Mouse (Mus musculus) mouse trophoblast stem cell (cell line): ENCODE measurements around the gene Lrcol1.

Experiments
- in situ Hi-C, 2 experiments: fragments of 300-500 bp; cut with MseI, MboI; formaldehyde crosslinking; loops; 2 replicates in 1 of 2; 3 replicates in 1 of 2; pipeline ENCODE4 v1.15.1; 2025

The Lrcol1 gene

DNA sequence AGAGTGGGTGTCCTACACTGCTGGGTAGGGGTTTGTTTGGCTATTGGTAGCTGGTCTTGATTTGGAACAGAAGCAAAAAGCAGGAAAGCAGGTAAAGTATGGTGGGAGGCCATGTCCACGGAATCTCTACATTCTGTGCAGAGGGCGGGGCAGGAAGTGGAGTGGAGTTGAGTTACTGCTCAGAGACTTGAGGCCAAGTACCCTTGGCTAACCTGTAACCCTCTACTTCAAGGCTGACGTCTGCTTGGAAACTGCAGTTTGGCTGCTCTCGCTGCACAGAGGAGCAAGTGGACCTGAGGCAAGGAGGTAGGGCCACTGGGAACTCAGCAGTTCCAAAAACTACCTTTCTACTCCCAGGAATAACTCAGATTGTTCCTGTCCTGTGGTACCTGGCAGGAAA, at the start of gene Lrcol1:
Gene Lrcol1 (plus strand): TSS at position 207 of the 400 bp plus-strand sequence.
- in situ Hi-C loops = no loop called here

DNA sequence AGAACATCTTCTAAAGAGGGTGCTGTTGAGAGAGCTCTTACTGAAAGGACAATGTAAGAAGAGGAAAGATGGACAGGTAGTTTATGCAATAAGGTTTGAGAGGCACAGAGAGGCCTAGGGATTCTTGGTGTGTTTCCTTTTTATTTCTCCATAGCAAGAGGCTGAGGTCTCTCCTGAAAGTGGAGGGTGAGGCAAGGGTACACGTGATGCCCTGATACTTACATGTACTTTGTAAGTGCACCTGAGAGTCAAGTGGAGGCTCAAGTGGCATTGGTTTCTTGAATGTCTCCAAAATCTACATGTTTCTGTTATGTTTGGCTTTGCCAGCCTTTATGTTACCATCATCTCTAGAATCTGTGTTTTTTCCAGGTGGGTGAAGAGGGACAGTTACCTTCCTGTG, 47.9 kb upstream of the Lrcol1 start:
- in situ Hi-C loops = no loop called here

DNA sequence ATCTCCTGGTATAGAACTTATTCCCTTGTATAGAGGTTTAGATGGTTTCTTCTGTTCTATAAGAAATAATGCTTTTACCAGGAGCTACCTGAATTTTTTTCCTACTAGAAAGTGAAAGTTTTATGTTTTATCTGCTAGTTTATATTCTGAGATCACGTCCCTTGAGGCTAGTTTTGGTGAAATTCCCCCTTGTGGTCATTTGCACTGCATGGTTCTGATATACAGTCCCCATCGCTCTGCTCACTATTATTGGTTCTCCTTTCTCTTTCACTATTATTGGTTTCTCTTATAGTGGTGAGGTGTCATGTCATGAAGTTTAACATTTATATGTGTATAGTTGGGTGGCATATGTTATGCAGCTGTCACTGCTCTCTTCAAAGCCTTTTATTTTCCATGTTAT, 43.9 kb upstream of the Lrcol1 start:
- in situ Hi-C loops = no loop called here

DNA sequence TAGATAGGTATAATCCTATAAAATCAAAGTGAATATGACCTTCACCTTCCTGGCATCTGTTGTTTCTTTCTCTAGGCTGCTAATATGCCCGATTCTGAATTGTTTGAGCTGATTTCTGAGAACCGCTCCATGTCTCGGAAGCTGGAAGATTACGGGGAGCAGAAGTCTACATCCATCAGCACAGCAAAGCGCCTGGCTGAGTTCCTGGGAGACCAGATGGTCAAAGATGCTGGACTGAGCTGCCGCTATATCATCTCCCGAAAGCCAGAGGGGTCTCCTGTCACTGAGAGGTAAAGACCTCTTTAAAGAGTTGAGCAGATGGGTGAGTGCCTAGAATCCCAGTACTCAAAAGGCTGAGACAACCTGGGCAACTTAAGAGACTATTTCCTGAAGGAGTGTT, 35.7 kb upstream of the Lrcol1 start:
- in situ Hi-C loops = no loop called here

DNA sequence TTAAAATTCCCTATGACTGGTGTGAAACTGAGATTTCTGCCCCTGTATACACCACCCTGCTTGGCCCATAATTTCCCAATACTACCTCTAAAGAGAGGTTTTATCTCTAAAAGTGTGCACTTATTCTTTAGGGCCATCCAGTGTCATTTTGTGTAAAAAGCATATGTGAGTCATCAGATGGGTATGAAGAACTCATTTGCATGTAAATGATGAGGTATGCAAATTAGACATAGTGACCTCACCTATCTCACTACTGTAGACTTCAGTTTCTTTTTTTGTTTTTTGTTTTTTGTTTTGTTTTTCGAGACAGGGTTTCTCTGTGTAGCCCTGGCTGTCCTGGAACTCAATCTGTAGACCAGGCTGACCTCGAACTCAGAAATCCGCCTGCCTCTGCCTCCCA, 31.4 kb upstream of the Lrcol1 start:
- in situ Hi-C loops = no loop called here

DNA sequence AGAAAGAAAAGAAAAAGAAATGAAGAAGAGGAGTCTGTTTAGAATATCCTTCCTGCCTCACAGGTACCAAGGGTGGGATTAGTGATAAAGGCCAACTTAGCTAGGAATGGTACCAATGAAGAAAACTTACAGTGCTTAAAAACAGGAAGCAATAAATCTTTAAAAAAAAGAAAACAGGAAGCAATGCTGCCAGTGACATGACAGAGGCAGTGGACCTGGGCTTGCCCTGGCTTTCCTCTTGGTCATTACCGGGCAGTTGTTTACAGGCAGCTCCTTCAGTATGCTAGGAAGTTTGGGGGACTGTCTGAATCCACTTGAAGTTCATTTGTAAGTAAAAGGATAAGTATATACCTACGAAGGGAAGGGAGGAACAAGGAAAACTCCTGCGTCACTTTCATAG, 14.0 kb upstream of the Lrcol1 start:
- in situ Hi-C loops = no loop called here

DNA sequence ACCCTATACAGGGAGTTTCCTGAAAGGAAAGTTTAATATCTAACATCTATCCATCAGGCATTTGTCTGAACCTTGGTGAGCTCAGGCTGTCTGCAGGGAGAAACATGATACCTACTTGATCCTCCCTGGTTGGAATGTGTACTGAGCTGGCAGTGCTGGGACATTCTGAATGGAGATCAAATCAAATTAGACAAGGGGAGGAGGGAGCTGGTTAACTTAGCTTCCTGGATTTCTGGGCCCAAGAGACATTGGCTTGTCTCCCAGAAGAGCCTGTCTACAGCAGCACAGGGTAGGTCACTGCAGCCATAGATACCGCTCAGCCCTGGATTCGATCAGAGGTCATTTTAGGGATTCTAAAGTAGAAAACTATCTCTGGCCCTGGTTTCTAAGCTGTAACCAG, 5.7 kb upstream of the Lrcol1 start:
- in situ Hi-C loops = no loop called here

DNA sequence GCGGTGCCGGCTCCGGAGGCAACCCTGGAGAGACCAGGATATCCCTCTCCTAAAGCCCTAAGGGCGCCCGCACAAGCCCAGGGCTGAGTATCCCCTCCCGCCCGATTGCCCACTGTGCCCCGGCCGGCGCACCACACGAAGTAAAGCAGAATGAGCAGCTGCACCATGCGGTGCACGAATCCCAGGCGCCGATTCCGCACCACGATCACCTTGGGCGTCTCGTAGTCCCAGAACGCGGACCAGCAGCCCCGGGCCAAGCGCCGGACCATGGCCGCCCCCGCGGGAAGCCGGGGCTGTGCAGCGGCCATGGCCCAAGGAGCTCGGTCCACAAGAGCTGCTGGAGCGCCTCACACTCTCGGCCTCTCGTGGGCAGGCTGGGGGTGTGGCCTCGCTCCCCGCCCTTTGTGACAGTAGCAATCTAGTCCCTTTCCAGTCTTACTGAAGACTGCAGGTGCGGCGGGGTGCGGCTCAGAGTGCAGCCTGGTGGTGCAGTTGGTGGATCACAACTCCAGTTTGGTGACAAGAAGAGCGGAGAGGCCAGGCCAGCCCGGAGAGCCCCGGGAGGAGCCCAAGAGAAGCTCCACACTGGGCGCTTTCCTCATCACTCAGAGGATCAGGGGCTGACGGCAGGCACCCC, 1.8 kb upstream of the Lrcol1 start, which contains the start of gene P2rx2:
Gene P2rx2 (minus strand): TSS at position 565 of the 637 bp plus-strand sequence.
- in situ Hi-C loops = no loop called here

DNA sequence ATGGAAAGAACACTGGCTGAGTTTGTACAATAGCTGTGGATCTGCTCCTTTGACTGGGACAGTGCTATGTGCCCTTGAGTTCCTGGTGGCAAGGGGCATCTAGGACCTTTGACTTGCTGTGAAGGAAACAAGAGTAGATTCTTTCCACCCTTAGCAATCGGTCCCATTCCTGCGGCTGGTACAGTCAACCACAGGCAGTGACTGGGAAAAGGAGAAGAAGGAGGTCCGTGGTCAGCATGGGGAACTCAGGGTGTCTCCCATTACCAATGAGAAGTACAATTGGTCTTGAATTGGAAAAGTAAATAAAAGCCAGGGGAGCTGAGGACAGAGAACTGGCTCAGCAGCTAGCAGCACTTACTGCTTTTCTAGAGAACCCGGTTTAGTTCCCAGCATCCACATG, 1.0 kb downstream of the Lrcol1 start:
- in situ Hi-C loops = no loop called here

DNA sequence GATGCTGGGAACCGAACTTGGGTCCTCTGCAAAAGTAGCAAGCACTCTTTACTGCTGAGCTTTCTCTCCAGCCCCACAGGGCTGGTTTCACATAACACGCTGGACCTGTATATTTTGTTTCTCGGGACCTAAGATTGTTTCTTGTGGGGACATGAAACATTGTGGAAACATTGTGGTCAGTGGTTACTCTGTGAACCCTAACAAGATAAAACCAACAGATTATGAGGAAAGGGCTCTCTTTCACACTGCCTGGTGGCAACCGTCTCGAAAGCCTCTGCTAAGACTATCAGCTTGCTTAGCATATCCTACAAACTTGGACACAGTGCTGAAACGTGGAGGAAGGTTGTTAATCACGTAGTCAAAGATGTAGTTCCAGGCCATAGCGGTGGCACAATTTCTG, 2.5 kb downstream of the Lrcol1 start:
- in situ Hi-C loops = no loop called here

DNA sequence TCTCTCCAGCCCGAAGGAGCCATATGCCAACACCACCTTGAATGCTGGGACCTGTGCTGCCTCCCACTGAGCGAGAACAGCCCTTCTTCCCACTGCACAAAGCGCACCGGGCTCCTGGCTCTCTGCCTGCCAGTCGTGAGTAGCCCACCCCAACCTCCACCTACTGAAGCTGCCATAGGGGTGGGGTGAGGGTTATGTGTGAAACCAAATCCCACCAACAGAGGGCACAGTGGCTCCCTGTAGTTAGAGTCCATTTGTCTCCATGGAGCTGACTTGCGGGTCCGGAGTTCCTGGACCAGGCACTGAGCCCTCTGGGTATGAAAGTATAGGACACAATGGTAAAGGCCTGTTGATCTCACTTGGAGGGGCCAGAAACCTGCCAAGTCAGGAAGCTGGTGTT, 10.2 kb downstream of the Lrcol1 start:
- in situ Hi-C loops = loop anchor here (10.0 kb wide), 1 partner anchor 280 kb away; no protein-coding TSS in a partner anchor

DNA sequence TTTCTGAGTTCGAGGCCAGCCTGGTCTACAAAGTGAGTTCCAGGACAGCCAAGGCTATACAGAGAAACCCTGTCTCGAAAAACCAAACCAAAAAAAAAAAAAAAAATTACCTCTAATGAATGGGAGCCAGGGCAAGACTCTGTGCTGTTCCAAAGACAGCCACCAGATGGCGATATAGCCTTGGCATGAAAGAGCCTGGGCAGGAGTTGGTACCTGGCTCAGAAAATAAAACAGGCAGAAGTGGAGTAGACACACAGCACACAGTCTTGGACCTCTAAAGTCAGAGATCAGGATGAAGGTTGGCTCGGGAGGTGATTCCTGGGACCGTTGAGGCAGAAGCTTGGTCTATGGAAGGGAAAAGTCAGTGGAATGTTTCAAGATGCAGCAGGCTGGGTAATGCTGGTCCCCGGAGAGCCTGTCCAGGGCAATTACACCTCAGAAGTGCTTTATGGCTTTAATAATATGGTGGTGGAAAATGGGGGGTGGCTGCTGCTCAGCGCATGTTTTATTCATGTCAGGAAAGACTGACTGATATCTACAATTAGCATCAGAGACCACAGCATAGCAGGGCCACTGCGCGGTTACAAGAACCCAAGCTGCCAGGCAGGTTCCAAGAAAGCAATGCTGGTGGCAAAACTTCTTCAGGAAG, 13.1 kb downstream of the Lrcol1 start:
- in situ Hi-C loops = loop anchor here (10.0 kb wide), 1 partner anchor 277 kb away; no protein-coding TSS in a partner anchor

DNA sequence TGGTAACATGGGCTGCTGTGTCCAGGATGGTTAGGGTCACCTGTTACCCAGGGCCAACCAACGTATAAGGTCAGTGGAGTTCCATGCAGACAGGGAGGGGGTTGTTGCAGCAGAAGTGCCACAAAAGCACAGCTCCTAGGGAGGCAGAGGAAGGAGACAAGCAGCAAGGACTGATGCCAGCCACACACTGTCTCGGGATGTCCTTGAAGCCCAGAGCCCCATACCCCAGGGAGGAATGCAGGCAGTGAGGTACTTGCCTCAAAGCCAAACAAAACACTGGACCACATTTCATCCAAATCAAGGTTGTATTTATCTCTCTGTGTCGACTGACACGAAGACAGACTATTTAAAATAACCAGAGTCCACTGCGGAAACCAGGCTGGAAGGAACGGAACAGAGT, 16.9 kb downstream of the Lrcol1 start:
- in situ Hi-C loops = no loop called here

DNA sequence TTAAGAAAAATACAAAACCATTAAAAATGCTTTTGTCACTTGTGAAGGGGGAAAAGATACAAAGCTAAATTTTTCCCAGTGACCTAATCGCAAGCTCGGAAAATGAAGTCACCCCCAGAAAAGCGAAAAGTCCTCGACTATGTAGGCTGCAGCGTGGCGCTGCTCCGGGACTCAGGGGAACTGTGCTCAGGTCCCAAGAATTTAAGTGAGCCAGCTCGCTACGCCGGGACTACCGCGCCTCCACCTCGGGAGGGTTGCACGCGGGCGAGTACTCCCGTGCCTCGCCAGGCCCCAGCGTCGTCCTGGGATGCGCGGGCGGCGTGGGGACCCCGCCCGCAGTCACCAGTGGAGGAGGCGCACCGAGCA, 18.3 kb downstream of the Lrcol1 start:
- in situ Hi-C loops = no loop called here

DNA sequence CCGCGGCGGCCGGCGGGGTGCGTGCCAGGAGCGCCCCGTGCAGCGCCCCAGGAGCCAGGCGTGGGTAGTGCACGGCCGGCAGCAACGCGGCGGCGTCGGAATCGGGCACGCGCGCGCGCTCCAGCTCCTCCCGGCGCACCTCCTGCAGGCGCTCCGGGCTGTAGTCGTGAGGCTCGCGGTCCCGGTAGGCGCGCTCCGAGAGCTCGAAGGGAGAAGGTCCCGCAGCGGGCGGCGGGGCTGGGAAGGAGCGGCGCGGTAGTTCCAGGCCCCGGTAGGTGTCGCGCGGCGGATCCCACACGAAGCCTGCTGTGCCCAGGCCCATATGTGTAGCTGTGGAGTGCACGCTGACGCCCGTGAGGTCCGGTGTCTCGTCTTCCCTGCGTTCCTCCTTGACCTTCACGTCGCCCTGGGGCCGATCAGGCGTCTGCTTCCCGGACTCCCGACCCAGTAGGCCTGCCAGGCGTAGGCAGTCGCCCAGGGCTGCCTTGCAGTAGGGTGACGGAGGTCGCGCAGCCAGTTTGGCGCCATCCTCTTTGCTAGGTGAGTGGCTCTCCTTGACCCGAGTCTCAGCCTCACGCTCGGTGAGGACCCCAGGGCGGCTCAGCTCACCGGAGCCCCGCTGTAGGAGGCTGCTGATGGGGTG, 18.8 kb downstream of the Lrcol1 start:
- in situ Hi-C loops = no loop called here

DNA sequence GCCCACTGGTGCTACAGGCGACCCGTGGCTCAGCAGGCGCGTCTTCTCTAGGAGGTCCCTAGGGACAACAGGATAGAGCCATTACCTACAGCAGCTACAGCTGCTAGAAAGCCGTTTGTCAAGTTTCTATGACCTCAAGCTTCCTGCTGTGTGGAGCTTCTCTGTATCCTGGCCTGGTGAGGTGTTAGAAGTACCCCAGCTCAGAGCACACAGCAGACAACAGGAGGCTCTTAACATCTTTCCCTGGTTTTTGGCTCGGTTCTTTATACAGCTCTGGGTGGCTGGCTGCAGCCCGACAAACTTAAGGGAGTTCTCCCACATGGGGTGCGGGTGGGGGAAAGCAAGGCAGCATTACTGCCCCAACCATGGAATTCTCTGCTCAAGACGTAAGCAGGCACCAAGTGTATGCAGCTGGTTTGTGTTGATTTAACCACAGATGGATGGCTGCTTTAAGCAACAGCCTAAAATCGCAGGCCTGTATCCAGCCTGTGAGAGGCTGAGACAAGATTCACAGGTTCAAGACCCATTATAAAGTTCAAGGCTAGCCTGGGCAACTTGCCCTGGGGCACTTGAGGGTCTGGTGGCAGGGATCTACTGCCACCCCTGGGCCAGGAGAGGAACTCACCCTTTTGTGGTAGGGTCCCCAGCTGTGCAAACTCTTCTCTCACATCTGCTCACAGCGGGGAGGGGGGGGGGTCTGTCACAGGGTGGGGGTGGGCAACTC, 19.5 kb downstream of the Lrcol1 start:
- in situ Hi-C loops = no loop called here

DNA sequence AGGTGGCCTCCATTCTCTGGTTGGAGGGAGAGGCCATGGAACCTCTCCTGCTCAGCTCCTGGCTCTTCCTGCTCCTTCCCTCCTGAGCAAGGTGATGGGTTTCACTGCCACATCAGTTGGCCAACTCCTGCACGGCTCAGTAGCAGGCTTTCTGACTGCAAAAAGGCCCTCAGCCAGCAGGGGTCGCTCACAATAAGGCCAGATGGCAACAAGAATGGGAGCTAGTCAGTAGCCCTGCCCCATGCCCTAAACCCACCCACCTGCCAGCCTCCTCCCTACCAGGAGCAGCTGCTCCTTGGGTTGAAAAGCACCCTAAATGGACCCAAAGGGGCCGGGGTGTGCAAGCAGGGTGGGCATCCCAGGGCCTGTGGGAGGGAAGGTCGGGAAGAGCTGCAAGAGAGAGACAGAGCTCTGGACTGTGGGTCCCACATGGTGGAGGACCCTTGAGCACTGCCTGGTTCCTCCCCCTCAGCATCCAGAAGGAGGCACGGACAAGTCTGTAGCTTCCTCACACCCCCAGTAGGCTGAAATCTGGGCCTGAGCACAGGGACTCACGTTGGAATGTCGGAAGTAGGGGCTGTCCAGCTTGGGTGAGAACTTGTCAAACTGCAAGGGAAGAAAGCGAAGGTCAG, 32.4 kb downstream of the Lrcol1 start:
- in situ Hi-C loops = no loop called here

DNA sequence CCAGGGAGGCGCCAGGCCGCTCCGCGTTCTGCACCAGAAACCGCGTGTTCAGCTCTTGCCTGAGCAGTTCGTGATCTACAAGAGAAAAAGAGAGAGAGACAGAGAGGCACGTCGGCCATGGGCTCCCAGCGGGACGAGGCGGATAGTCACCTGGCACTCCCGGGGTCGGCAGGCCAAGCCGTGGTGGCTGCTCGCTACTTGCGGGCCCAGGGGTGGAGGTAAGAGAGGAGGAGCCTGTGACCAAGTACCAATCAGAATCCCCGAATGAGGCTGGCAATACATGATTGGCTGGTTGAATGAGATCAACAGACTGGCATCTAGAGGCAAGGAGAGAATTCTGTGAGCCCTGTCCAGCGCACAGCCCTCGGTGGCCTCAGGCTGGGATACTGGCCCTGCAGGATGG, 33.7 kb downstream of the Lrcol1 start:
- in situ Hi-C loops = no loop called here

DNA sequence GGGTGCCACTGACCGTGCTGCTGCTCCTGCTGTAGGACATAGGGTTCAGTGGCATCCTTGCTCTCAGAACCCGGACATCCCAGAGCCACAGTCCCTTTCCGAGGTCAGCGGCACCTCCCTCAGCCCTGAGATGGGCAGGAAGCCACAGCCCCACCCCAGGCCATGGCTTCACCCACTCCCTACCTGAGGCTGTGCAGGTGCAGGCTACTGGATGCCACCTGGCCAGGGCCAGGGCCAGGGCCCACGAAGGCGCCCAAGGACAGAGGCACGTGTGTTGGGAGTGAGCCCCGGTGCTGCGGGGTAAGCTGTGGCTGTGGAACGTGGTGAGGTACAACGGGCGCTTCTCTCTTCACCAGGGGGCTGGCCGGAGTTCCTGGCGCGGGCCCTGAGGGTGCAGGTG, 34.6 kb downstream of the Lrcol1 start:
- in situ Hi-C loops = no loop called here

DNA sequence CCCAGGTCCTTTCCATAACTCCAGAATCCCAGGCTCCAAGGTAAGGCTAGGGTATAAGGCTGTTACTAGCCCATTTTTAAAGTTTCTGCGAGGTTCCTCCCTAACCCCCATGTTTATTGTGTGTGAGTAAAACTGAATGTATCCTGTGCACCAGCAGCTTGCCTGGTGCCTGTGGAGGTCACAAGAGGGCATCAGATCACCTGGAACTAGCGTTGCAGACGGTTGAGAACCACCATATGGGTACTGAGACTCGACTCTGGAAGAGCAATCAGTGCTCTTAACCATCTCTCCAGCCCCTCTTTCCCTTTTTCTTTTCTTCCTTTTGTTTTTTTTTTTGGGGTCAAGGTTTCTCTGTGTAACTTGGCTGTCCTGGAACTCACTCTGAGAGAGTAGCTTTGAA, 35.3 kb downstream of the Lrcol1 start:
- in situ Hi-C loops = no loop called here

DNA sequence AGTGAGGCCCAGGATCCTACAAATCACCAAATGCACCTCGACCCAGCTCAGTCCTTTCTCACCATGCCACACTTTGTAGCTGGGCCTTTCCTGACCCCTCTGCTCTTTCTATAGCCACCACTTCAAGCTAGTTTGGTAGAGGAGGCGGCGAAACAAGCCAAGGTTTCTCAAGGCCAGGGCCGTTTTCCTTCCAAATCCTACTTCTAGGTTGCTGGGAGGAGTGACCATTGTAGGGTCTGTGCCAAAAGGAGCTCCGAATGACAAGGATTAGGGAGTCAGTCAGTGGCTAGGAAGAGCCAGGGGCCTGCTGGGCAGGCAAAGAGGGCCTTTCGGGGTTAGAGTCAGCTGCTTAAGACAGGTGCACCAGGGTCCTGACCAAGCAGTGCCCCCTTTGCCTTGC, 40.0 kb downstream of the Lrcol1 start:
- in situ Hi-C loops = no loop called here

DNA sequence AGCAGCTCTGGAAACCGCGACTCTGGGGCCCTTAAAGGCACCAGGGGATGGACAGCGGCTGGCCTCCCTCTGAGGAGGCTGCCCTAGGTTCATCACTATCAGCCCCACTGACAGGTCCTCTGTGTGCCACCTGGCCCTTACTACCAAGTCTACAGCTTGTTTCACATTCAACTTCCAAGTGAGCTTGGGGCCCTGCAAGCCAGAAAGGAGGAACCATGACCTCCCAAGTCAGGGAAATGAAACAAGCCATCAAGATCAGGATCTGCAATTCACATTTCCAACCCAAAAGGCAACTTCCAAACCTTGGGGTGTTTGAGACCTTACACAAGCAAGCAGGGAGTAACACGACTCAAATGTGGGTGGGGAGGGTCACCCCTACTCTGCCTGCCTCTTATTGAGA, 40.7 kb downstream of the Lrcol1 start:
- in situ Hi-C loops = no loop called here
